Mouse (Mus musculus): ENCODE results near the gene Lmtk3. TPM values are rescaled to one million over a fixed set of nuclear protein-coding genes. Genes with fewer than 3 reads are reported as not detected.

Gene Lmtk3
- 0.21 TPM for polyA plus RNA-seq (2017; shearing (Covaris generic))

DNA sequence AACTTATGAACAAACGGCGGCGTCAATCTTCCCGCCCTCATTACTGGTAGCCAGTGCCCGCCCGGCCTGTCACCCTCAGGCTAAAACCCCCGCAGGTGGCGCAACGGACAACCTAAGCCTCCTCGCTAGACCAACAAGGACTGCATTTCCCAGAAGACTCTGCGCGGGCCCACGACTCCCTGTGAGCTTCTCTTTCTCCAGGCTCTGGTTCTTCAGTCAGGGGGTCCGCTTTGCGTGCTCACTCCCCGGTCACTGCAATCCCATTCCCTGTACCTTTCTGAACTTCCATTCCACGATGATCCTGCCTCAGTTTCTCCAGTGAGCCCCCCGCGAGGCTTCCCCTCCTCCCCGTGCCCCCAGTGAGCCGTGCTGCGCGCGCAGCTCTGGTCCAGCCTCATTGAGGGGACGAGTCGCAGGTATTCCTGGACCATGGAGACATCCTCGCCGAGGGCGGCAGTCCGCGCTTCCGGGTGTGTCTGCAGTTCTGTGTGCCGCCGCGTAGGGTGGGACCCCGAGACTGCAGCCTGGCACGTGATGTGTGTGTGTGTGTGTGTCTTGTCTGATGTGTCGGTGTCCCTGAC, at the start of gene Lmtk3:
Lmtk3 (plus strand) TSS at position 228 of the 581 bp plus-strand sequence.

DNA sequence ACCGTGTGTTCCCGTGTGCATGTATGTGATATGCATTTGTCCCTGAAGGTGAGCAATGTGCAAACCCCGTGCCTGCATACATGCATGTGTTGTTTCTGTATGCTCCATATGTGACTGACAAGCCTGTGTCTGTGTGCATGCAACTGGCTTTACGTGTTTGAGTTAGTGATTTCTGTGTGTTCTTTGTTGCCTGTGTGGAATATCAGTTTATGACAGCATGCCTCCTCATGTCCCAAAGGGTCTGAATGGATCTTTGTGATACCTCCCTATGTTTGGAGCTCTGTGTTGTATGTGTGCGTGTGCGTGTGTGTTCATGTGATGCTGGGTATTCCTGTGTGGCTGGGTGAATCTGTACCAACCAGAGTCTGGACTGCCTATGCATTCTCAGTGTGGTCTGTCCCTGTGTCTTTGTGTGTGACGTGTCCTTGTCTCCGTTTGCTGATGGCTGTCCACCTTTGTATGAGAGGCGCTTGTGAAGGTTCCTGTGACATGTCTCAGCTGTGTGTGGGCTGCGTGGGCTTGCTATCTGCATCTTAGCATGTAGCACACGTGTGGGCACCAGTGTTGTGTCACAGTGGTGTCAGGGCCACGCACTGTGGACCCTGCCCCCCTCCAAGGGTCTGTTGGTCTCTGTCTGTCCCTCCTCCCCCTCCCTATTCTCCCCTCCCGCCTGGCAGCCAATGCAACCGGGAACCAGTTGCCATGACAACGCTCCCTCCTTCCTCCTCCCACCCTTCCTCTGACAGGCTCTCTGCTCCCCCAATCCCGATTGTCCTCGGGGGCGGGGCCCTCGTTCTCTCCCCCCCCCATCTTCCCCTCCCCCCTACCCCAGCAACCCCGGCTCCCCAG, 1.2 kb downstream of the Lmtk3 start, which contains the start of gene Sult2b1:
Sult2b1 (minus strand) TSS at position 146 of the 849 bp plus-strand sequence.

DNA sequence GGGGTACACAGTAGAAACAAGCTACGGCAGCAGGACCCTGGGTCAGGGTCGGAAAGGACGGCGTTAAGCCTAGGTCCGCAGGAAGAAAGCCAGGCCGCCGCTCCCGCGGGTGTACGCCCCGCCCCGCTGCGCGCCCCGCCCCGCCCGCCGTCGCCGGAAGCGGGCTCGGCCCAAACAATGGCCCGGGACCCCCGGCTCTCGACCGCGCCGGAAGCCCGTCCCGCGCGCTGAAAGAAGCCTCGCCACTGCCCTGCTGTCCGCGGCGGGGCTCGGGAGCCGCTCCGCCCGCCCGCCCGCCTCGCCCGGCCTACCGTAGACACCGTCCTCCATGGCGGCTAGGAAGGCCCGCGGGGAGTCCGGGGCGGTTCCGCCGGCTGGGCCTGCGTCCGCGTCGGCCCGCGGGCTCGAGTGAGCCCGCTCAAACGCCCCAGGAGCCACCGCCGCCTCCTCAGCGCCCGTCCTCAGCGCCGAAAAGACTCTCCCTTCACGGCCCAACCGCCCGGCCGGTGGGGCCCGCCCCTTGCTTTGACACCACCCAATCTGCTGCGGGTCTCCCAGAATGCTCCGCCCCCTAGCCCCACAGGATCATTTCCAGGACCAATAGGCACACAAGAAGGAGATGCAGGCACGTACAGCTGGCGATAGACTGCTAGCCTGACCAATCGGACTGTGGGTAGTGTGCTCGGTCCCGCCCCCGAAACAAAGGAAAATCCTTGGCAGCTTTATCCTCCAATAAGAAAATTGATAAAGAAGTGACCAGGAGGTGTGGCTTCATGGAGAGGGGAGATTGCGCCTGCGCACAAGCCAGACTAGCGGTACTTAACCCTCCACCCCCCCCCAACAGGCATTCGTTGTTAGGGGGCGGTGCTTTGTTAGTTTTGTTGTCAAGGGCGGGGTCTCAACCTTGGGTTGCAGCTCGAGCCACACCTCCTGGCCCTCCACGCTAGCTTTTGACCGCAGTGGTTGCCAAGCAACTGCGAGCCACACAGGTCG, 30.5 kb downstream of the Lmtk3 start, which contains the start of gene Cyth2:
Cyth2 (minus strand) TSS at position 795 of the 993 bp plus-strand sequence.

DNA sequence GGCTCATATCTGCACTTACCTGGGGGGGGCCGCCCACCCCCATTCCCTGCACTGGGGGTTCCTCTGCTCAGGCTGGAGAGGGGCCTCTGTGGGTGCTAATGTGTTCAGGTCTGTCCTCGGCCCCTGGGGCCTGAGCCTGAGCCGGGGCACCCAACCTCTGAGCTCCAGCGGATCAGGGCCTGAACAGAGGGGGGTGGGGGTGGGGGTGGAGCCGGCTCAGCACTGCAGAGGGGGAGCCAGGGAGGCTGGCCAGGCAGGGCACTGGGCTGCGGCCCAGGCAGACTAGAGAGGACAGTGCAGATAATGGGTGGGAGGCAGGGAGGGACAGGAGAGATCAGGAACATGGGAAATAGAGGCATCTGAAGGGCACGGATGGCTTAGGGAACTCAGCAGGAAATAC, 41.1 kb downstream of the Lmtk3 start, which contains the start of gene Kcnj14:
Kcnj14 (minus strand) TSS at position 185 of the 400 bp plus-strand sequence.

DNA sequence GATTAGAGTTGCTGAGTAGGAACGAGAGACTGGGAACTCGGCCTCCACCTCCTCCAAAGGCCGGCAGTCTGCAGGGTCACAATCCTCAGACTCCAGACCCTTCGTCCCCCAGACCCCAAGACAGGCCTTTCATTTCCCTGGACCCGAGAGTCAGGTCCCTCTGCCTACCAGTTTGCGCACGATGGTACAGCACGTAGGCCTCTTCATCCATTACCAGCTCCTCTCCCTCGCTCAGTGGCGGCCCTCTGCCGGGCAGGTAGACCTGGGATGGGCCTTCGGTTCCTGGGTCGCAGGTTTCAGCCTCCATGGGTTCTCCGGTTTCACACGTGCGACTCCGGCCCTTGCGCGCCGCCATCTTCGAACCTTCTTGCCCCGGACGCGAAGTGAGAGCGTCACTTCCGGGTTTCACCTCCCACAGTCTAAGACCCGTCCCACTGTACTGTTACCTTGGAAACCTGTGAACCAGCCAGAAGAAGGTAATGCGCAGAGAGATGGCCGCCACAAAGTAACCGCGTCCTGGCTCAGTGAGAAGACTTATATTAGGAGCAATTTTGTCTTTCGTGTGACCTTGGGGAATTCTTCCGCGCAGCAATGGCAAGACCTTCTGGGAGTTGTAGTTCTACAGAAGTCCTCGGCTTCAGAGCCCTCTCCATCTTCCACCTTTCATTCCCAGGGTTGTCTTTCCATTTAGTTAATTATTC, 47.0 kb downstream of the Lmtk3 start, which contains the start of gene Grwd1:
Grwd1 (minus strand) TSS at position 518 of the 701 bp plus-strand sequence.

Other genes starting within 250 kb of the Lmtk3 start
- gene Hsd17b14, start 228.8 kb upstream of the Lmtk3 start, polyA plus RNA-seq (2017; shearing (Covaris generic)): 0.64 TPM
- gene Bcat2, start 213.6 kb upstream of the Lmtk3 start, polyA plus RNA-seq (2017; shearing (Covaris generic)): 38.4 TPM
- gene Fgf21, start 168.2 kb upstream of the Lmtk3 start, polyA plus RNA-seq (2017; shearing (Covaris generic)): not detected
- gene Fut1, start 166.4 kb upstream of the Lmtk3 start, polyA plus RNA-seq (2017; shearing (Covaris generic)): 0.21 TPM
- not detected for gene Izumo1, start 161.9 kb upstream of the Lmtk3 start, polyA plus RNA-seq (2017; shearing (Covaris generic))
- not detected for gene Rasip1, start 156.2 kb upstream of the Lmtk3 start, polyA plus RNA-seq (2017; shearing (Covaris generic))
- not detected for gene Mamstr, start 143.8 kb upstream of the Lmtk3 start, polyA plus RNA-seq (2017; shearing (Covaris generic))
- not detected for gene Fut2, start 117.3 kb upstream of the Lmtk3 start, polyA plus RNA-seq (2017; shearing (Covaris generic))
- gene Ntn5, start 99.7 kb upstream of the Lmtk3 start, polyA plus RNA-seq (2017; shearing (Covaris generic)): not detected
- gene Sec1, start 89.3 kb upstream of the Lmtk3 start, polyA plus RNA-seq (2017; shearing (Covaris generic)): not detected
- gene Car11, start 83.9 kb upstream of the Lmtk3 start, polyA plus RNA-seq (2017; shearing (Covaris generic)): 1.7 TPM
- gene Dbp, start 78.7 kb upstream of the Lmtk3 start, polyA plus RNA-seq (2017; shearing (Covaris generic)): 13.8 TPM
- 1,532 TPM for gene Rpl18, start 68.3 kb upstream of the Lmtk3 start, polyA plus RNA-seq (2017; shearing (Covaris generic))
- gene Sphk2, start 65.7 kb upstream of the Lmtk3 start, polyA plus RNA-seq (2017; shearing (Covaris generic)): 23.7 TPM
- gene Fam83e, start 62.5 kb upstream of the Lmtk3 start, polyA plus RNA-seq (2017; shearing (Covaris generic)): not detected
- not detected for gene Spaca4, start 57.9 kb upstream of the Lmtk3 start, polyA plus RNA-seq (2017; shearing (Covaris generic))
- 11.7 TPM for gene Sult2b1, start 931 bp downstream of the Lmtk3 start, polyA plus RNA-seq (2017; shearing (Covaris generic))
- gene Cyth2, start 30.8 kb downstream of the Lmtk3 start, polyA plus RNA-seq (2017; shearing (Covaris generic)): 142 TPM
- gene Kcnj14, start 41.0 kb downstream of the Lmtk3 start, polyA plus RNA-seq (2017; shearing (Covaris generic)): not detected
- 34.5 TPM for gene Grwd1, start 47.2 kb downstream of the Lmtk3 start, polyA plus RNA-seq (2017; shearing (Covaris generic))
- gene Kdelr1, start 89.0 kb downstream of the Lmtk3 start, polyA plus RNA-seq (2017; shearing (Covaris generic)): 51.6 TPM
- 0.47 TPM for gene Grin2d, start 94.6 kb downstream of the Lmtk3 start, polyA plus RNA-seq (2017; shearing (Covaris generic))
- gene Syngr4, start 113.0 kb downstream of the Lmtk3 start, polyA plus RNA-seq (2017; shearing (Covaris generic)): not detected
- gene Tmem143, start 113.2 kb downstream of the Lmtk3 start, polyA plus RNA-seq (2017; shearing (Covaris generic)): 5.3 TPM
- gene Emp3, start 137.7 kb downstream of the Lmtk3 start, polyA plus RNA-seq (2017; shearing (Covaris generic)): 293 TPM
- gene Ccdc114, start 140.3 kb downstream of the Lmtk3 start, polyA plus RNA-seq (2017; shearing (Covaris generic)): 1.3 TPM
- not detected for gene Abcc6, start 246.6 kb downstream of the Lmtk3 start, polyA plus RNA-seq (2017; shearing (Covaris generic))
- 19.9 TPM for gene Nomo1, start 250.0 kb downstream of the Lmtk3 start, polyA plus RNA-seq (2017; shearing (Covaris generic))

Data from effector memory CD4-positive, alpha-beta T cell, adult 5 months (primary cell).